Mouse (Mus musculus): ENCODE results near the gene Atp5g2.

Gene Atp5g2

DNA sequence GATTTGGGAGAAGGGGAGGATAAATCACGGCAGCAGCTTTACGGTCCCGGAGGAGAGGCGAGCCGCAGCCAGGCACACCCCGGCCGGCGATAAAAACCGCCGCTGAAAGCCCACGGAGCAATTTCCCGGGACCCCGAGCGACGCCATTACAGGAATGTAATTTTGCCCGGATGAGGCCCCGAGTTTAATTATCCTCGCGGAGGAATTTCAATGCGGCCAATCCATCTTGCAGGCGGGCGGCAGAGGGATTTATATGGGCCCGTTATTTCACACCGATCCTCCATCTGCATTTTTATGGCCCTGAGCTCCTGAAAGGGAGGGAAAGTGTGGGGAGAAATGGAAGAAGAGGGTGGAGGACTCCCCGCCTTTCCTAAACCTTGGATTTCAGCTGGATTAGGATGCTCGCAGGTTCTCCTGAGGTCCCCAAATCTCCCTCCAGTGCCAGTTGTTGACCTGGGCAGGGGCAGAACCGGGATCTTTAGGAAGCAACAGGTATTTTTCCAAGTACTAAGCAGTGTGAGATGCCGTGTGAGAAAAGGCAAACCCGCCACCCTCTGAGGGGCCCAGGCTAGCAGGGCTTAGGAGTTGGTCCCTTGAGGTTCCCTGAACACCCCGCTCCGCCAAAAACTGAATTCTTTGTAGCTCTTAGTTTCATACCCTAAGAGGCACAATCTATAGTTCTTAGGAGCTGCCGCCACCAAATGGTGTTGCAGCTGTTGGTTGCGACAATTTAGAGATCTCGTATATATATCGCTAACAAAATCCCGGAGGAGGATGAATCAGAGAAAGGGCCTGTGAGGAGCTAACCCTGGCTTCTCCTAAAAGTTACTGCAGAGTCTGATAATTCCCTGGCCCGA, at the start of gene Atp5g2:
Atp5g2 (minus strand) TSS at position 138 of the 857 bp plus-strand sequence.
- no peak for DNase-seq (ENCODE audit: low read depth)

DNA sequence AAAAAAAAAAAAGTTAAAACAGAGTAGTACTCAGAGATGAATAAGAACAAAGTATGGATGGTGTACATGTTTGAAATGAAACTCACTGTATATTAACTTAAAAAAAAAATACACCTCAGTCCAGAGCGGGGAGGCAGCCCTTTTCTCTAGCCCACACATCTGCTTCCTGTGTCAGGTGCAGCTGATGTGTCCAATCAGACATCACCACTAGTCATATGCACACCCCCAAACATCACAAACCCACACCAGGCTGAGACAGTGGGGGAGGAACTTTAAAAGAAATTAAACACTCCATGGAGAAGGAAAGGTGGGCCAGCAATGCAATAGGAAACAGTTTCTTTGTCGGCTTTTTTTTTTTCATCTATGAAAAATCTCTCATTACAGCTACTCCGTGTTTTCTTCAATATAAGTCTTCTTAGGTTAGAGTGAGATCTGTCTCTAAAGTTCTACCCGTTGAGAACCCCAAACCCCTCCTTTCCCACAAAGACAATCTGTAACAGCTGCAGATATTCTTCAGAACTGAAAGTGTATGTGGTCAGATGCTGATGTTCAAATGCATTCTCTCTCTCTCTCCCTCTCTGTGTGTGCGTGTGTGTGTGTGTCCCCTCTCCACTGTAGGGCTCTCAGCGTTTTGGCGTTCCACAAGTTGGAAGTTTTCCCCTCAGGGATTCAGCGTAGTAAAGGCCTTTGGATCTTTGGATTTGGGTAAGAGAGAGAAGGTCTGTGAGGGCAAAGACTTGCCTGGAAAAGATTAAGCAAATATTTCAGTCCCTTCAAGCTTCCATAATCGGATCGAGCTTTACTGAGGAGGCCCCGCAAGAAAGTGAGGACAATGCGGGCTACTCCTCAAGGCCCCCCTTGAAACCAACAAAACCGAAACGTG, 49.1 kb upstream of the Atp5g2 start:
- DNase-seq (ENCODE audit: low read depth), result no peak

DNA sequence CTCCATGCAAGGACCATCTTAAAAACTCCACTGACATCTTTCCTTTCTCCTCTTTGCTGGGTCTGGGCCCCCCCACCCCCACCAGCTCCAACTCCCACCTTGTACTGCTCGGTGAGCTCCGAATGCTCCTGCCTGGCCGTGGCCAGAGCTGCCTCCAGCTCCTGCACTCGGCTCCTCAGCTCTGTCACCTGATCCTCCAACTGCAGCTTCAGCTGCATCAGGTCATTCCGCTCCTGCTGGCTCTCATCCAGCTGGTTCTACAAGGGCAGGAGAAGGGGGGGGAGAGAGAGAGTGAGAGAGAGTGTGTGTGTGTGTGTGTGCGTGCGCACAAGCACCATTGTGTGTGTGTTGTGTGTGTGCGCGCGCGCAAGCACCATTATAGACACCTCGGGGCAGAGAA, 44.0 kb upstream of the Atp5g2 start:
- DNase-seq (ENCODE audit: low read depth), result no peak

DNA sequence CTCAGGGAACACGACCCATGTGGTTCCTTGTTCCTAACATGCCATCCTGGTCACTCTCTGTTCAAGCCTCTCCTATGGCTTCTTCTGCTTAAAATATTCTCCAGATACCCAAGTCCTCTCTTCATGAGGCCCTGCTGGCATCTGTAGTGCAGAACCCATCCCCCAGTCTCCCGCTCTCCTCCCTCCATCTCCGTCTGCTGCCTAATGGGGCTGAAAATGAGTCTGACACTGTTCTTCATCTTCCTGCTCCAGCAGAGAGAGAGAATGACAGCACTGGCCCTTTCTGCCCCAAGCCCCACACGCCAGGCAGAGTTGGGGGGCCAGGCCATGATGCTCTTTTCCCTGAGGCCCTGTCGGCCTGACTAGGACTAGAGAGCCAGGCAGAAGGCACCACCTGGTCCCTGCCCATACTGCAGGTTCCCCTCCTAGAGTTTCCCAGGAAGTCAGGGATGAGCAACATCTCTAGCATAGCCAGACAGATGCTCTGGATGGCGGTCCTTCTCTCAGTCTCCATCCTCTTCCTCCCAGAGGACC, 35.7 kb upstream of the Atp5g2 start:
- DNase-seq (ENCODE audit: low read depth), result no peak

DNA sequence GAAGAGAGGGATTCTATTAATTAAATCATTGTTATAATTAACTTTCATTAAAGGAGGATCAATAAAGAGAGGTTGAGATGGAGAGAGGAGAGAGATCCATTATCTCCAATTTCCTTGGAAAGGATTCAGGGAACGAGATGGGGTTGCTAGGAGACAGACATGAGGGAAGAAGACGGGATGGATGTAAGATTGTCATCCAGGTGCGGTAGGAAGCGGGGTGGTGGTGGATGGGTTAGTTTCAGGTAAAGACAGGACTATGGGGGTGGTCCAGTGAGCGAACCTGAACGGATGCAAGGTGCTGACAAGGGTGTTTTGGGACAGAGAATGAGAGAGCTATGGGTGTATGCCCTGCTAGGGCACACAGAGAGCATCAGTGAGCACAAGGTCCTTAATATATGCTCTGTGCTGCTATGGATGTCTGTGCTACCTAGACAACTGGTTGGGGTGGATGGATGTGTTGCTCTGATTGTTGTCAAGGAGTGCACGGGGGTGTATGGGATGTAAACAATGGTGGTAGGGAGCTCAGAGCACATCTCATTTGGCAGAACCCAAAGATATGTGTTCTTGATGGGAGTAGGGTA, 33.9 kb upstream of the Atp5g2 start:
- DNase-seq (ENCODE audit: low read depth), result no peak

DNA sequence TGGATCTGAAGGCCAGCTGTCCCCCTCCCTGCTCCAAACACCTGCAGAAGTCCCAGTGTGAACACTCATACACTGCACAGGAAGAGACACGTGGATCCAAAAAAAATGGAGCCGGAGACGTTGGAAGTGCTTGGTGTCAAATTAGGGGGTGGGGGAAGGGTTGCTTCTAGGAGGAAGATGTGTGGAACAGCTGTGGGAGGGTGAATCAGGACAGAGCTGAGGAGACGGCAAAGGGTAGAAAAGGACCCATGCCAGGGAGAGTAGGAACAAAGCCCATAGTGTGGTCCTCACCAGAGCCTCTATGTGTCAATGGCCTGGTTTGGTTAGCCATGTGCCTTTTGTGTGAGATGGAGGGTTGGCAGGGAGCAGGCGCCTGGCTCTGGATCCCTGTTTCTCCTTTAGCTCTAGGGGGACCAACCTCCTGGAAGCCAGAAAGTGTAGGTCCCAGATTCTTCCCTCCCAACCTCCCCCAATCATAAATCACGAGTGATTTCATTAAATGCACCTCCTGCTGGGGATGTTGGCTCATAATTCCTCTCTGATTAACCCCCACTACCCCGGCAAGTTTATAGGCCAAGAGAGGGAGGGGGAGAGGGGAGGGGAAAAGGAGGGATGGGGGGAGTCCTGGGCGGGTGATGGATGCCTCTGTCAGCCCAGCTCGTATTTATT, 33.2 kb upstream of the Atp5g2 start:
- no peak for DNase-seq (ENCODE audit: low read depth)

DNA sequence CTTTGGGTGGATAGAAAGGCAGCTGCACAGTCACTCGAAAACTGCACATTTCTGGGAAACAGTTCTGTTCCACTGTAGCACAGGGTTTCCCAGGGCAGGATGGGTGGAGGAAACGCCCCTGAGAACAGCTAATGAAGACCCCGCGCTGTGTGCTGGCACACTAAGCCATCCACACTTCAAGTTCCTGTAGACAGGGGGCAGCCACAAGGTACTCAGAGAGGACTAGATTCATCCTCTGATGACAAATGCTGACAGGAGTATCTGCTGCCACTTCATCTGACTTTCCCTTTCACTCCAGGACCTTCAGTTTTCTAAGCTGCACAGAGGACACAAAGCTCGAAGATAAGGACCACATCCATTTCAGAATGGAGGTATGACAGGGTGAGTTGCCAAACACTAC, 32.7 kb upstream of the Atp5g2 start:
- DNase-seq (ENCODE audit: low read depth), result no peak

DNA sequence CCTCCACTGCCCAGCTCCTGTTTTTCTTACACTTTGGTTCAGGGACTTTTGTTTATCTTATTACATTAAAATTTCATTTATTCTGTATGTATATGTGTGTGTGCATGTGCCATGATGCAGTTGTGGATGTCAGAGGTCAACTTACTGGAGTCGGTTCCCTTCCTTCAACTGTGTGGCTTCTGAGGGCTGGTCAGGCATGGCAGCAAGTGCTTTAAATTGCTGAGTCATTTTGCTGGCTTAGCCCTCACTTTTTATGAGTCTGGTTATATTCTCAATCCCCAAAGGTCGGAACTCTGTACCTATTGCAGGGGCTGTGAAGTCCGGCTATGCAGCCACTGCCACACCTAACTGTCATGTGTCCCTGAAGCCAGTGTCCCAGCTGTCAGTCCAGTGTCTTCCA, 30.8 kb upstream of the Atp5g2 start:
- no peak for DNase-seq (ENCODE audit: low read depth)

DNA sequence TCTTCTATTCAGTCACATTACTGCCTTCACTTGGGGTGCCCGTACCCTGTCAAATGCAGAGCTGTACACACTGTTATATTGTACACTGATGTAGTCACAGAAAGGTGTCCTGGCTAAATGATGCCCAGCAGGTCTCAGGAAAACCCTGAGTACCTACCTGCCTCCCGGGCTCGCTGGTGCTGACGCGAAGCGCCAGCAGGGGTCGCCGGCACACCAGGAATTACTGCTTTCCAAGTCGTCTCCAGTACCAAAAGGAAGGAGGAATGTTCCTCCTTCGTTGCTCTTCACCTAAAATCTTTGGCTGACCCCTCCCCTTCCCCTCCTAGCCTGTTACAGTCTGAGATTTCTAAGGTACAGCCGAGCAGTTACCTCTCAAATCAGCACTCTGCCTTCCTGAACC, 26.0 kb upstream of the Atp5g2 start:
- DNase-seq (ENCODE audit: low read depth), result no peak

DNA sequence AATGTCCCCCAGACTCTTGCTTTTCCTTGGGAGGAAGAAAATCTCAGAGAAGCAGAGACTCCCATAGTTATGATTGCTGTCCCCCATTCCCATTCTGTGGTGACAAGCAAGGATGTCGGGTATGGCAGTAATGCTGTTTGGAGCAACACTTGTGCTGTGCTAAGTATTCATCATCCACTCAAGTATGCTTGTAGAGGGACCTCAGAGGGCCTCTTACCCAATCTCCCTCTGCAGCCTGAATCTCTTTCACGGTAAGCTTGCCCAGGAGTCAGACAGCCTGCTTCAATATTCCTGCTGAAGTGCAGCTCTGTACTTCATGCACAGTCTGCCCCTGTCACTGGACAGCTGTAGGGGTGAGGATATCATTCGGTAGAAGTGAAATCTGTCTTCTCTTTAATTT, 24.7 kb upstream of the Atp5g2 start:
- no peak for DNase-seq (ENCODE audit: low read depth)

DNA sequence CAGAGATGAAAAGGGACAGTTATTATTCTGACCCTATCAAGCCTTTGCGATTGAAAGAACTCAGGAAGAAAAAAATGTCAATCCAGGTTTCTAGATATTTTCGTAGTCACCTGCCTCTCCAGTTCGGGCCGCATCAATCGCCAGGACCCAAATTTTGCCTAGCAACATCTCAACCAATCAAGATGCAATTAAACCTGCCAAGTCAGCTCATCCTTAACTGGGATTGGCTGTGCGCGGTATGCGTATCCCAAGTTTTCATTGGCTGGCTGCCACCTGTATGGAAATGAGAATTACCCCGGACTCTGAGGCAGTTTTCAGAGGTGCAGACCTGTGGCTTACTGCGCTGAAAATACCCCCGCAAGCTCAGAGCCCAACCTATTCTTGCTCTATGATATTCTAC, 21.4 kb upstream of the Atp5g2 start:
- no peak for DNase-seq (ENCODE audit: low read depth)

DNA sequence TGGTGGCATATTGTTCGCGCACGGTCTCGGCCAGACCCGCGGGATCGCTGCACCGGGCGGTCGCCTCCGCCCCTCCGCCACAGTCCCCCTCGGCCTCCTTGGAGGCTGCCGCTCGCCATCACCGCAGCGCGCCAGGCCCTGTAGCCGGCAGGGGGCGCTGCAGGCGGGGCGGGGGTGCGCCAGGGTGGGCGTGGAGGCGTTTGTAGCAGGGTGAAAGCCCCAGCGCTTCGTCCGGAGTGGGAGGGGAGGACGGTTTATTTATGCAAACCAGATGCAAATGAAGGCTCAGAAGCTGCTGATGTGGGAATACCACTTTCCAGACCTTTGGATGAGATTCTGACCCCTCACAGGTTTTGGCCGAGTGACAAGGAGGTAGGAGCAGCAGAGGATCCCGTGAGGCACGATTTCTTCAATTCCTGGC, 20.8 kb upstream of the Atp5g2 start:
- no peak for DNase-seq (ENCODE audit: low read depth)

DNA sequence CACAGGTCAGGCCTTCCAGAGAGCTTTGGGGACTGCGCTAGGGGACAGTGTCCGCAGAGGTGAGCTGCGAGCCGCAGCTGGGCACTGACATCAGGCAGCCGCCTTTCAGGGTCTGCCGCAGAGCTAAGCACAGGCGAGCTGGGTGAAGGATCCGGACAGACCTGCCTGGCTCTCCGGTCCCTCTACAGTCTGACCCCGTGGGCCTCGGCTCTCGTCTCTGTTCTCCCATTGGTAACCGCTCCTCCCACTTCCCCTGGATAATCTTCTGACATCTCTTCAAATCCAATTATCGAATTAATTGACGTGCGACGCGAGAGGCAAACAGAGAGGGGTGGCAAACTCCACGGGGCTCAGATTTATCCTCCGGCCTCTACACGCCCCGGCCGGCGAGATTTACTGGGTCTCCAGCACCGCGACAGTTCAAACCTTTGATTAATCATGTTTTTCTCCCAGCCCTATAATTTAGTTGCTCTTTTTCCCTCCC, 20.2 kb upstream of the Atp5g2 start:
- no peak for DNase-seq (ENCODE audit: low read depth)

DNA sequence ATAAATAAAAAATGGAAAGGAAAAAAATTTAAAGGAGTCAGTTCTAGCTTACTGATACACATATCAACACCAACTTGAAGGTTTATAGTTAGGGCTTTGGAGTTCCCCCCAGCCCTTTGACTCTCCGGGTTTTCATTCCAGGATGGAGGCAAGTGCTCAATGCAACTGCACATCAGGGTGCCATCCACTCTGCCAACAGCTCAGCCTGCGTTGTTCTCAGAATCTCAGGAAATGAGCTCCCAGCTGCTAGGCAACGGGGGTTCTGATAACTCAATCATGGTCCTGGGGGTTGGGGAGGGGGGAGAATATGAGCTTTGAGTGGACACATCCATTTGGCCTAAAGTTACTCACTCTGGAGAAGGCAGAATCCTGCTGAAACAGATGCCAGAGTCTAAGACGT, 13.6 kb upstream of the Atp5g2 start:
- no peak for DNase-seq (ENCODE audit: low read depth)

DNA sequence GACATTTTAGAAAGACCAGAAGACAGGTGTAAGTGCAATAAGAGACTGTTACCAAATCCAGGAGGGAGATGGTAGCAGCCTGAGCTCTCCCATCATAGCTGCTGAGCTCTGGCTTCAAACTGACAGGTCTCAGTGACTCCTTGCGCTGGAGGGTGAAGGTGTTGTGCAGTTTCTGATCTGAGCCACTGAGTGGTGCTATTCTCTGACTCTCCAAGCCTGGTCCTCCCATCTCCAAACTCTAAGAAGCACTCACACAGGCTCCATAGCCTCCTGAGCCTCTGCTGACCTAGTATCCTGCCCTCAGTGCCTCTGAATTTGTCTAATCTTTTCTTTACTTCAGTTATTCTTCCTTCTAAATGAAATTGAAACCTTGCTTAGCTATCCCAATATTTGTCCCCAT, 11.5 kb upstream of the Atp5g2 start:
- no peak for DNase-seq (ENCODE audit: low read depth)

DNA sequence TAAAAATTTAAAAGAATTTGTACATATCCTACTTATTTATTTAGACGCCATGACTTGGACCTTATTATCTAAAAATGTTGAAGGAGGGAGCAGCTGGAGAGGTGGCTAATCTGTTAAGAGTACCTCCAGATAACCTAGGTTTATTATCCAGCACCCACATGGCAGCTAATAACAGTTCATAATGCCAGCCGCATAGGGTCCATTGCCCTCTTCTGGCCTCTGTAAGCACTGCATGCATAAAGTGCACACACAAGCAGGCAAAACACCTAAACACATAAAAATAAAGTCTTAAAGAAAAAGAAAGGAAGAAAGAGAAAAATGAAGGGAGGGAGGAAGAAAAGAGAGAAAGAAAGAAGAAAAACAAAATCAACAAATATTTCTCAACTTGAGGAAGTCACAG, 4.2 kb upstream of the Atp5g2 start:
- no peak for DNase-seq (ENCODE audit: low read depth)

DNA sequence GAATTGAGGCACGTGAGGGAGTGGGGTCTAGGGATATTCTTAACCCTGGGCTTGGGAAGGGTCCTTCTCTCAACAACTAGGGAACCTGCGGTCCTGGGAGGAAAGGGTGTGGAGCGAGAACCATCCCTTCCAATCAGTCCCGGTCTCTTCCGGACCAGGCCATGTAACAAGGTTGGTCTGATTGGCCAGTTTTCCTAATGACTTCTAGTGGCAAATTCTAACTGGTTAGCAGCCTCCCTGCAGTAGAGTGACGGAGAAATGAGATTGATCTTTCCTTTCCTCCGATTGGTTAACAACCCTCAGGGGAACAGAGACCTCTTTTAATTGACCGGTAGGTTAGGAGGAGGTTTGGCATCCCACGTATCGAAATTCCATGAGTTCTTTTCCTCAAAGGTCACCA, 1.4 kb upstream of the Atp5g2 start:
- DNase-seq (ENCODE audit: low read depth), result no peak

DNA sequence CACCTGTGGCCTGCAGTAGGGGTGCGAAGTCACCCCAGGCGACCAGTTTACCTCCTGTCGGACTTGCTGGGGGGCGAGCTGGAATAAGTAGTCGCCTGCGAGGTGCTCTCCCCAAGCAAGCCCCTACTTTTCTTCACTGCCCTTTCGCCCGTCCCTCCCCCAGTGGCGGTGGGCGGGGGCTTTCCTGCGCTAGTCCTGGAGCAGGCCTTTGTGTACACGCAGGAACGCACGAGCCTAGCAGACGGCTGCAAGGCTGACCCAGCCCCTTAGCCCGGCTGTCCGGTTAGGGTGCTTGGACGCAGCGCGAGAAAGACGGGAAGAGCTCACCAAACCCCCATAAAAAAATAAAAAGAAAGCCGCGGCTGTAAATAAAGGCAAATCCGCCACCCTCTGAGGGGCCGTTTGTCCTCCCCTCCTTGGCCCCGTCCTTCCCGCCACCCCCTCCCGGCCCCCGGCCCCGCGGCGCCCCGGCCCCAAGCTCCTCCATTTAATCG, 384 bp downstream of the Atp5g2 start:
- no peak for DNase-seq (ENCODE audit: low read depth)

DNA sequence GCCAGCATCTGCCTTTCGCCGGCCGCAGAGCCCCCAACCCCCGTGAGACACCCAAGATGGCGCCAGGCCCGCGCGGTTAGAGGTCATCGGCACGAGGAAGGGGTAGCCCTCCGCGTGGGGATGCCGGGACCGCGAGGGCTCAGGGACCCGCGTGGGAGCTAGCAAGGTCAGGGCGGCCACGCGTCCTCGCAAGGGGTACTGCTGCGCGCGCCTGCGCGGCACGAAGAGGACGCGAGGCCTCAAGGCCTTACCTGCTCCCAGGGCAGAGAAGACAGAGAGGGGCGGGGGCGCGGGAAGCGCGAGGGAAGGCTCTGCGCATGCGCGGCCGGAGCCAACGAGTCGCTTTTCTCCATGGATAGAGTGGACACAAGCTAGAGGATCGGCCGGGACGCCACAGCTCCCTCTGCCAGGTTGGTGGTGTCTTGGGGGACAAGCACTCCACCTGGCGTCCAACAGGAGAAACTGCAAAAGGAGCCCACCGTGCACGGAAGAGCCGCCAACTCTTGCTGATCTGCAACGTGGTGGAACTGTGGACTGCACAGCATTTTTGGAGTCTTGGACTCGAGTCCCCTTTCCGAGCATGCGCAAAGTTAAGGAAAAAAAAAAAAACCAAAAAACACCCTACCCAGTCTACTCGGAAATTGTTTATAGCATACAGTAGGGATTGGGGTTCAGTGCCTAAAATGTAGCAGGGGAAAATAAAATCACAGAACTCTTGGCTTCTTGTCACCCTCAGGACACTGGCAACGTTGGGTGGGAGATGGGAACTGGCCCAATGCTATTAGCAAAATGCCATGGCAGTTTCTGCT, 1.2 kb downstream of the Atp5g2 start:
- peak; percentile 95 for DNase-seq (ENCODE audit: low read depth)

DNA sequence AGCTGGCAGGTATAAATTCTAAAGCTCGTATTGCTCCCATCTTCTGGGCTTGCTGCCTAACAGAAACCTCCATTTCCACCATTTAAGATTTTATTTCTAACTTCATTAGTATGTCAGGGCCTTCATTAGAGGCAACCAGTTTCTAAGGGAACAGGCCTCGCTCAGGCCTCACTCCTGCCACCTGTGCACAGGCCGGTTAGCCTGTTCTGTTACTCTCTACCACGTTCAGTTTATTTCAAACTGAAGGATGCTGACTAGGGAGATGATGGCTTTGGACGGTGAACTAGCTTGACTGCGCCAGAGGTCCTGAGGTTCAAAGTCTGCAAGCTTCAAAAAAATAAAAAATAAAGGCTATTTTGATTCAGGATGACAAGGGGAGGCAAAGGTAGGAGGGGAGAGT, 1.9 kb downstream of the Atp5g2 start:
- no peak for DNase-seq (ENCODE audit: low read depth)

DNA sequence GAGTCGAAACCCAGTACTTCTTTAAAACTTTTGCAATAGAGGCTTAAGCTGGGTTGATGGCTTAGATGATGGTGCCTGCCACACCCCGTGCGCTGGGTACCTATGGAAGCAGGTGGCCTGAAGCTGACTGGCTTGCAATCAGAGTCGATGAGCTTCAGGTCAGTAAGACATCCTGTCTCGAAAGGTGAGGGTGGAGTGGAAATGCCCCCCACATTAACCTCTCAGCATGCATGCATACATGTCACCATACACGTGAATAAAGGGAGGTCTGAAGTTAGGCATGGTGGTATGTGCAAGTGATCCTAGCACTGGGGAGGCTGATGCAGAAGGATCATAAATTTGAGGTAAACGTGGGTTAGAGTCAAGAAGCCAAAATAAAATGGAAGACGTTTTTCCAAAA, 2.6 kb downstream of the Atp5g2 start:
- DNase-seq (ENCODE audit: low read depth), result no peak
